Mouse (Mus musculus): ENCODE measurements at regions not wholly inside any gene's neighbourhood (a gene's known extent, or its start where the extent isn't known, plus 50 kb on each side); places are given as distances from the start of the nearest gene placed in this dataset.

GRCm38 (mm10) chr12:25265560-25266525 is 168.9 kb upstream of the Id2 start:
- peak; percentile 39 for DNase-seq (ENCODE audit: low read depth, low spot score)

GRCm38 (mm10) chr12:25265066-25265465 is 168.1 kb upstream of the Id2 start:
- no peak for DNase-seq (ENCODE audit: low read depth, low spot score)

DNA sequence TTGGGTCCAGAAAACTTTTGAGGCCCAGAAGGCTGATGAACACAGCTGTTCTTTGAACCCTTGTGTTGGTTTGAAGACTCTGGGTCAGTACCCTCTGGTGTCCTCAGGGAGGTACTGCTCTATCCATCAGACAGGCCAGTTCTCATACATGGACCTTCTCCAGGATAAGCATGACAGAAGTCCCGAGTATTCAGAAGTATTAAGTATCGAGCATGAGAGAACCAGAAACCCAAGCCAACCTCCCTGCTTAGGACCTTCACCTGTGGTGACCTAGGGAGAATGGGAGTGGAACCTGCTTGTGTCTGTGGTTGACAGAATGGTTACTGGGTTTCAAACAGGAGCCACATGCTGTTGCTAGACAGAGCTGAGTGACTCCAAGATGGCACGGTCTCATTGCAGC is 167.5 kb upstream of the Id2 start:
- DNase-seq (ENCODE audit: low read depth, low spot score) = no peak

DNA sequence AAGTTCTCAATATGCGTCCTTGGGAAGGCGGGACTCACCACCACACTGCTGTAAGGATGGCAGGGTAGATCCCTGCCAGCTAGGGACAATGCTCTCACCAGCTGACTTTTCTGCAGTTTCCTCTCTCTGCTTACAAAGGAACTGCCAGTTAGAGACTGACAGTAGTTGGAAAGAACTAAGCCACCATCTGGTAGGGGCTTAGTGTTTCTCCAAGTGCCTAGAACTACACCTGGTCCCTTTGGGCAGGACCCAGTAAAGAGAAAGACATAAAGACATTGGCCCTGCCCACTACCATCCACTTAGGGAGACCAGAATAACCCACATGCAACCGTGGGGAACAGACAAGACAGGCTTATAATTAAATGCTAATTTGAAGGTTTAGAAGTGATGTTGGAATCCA is 165.5 kb upstream of the Id2 start:
- no peak for DNase-seq (ENCODE audit: low read depth, low spot score)

DNA sequence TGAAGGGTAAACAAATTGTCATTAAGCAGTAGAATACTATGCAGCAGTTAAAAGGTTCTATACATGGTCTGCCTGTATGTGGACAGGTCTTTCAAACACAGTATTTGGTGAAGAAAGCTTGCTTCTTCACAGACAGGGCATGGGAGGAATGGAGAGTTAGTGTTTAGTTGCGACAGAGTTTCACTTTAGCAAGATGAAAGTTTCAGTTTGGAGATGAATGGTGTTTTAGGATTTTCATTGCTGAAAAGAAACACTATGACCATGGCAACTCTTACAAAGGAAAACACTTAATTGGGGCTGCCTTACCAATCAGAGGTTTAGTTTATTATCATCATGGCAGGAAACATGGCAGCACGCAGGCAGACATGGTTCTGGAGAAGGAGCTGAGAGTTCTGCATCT is 162.2 kb upstream of the Id2 start:
- DNase-seq (ENCODE audit: low read depth, low spot score) = no peak

GRCm38 (mm10) chr12:25256268-25256667 is 159.3 kb upstream of the Id2 start:
- DNase-seq (ENCODE audit: low read depth, low spot score) = no peak

DNA sequence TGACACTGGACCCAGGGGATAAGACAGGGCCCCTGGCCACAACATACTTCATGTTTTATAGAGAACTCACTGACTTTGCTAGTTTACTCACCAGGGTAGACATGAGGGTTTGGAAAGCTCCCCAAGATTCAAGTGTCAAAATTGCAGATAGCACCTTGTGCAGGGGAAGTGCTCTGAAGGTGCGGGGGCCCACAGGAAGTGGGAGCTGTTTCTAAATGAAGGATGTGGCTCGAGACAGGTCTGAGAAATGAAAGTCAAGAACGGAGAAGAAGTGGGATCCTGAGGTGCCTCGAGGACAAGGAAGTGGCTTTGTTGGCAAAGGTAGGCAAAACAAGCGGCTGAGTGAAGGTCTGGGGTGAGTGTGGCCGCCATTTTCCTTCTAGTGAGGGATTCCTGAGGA is 157.8 kb upstream of the Id2 start:
- DNase-seq (ENCODE audit: low read depth, low spot score) = no peak

- no peak for DNase-seq (ENCODE audit: low read depth, low spot score)
These were observed 156.0 kb upstream of the Id2 start for GRCm38 (mm10) chr12:25252776-25253510.

GRCm38 (mm10) chr12:25251411-25252171 is 154.7 kb upstream of the Id2 start:
- DNase-seq (ENCODE audit: low read depth, low spot score) = no peak

GRCm38 (mm10) chr12:25250881-25251280 is 153.9 kb upstream of the Id2 start:
- no peak for DNase-seq (ENCODE audit: low read depth, low spot score)

DNA sequence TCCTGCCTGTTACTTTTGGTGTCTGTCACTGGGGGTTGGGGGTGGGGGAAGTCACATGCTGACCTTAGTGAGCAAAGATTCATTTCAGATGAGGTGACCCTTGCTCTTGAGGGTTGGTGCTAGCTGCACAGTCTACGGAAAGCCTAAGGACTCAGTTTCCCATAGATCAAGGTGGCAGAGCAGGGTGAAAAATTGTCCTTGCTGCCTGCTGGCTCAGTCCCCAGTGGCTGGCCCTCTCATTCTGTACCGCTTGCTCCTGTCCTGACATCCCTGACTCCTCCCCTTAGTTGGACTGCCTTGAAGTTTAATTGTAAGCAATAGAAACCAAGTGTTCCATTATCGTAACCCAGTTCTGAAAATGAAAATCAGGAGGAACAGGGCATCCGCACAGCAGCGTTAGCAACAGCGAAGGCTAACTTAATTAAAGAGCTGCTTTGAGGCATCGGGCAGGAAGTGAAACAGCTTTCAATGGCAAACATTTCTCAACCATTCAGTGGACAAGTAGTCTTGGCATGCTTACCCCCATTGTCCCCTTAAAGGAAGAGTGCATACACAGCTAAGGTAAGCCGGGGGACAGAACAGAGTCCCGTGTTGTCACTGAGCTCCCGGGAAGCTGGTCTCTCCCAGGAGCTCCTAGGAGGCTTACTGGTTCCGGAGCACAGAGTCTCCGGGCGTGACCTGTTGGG is 151.9 kb upstream of the Id2 start:
- DNase-seq (ENCODE audit: low read depth, low spot score) = no peak

DNA sequence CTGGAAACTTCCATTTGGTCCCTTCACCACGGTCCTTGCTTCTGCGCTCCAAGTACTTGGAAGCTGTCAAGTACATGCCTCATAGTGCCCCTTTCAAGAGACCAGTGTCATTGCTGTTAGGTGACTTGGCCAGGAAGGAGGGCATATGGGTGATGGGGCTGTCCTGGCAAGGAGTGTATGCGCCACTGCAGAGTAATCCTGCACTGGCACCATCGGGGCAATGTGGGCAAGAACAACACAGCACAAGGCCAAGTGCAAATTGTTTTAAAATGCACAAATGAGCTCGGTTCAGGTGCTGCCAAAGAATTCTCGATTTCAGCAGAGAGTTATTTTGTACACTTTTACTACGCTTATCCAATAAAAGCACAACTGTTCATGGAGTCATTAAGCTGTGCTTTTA is 149.6 kb upstream of the Id2 start:
- DNase-seq (ENCODE audit: low read depth, low spot score) = no peak

- DNase-seq (ENCODE audit: low read depth, low spot score) = no peak
These were observed 148.7 kb upstream of the Id2 start for GRCm38 (mm10) chr12:25245661-25246060.

- no peak for DNase-seq (ENCODE audit: low read depth, low spot score)
These were observed 148.3 kb upstream of the Id2 start for GRCm38 (mm10) chr12:25245251-25245650.

GRCm38 (mm10) chr12:25244666-25245065 is 147.7 kb upstream of the Id2 start:
- no peak for DNase-seq (ENCODE audit: low read depth, low spot score)

DNA sequence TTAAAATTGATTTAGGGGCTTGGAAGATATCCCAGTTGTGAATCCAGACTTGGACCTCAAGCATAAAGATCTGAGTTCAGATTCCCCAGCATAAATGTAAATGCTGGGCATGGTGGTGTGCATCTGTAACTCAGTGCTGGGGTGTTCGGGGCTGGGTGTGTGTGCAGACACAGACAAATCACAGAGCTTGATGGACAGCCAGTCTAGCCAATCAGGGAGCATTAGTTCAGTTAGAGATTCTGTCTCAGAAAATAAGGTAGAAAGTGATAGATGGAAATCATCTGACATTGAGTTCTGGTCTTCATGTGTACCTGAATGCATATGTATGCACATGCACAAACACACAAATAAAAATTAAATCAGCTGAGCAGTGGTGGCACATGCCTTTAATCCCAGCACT is 147.0 kb upstream of the Id2 start:
- no peak for DNase-seq (ENCODE audit: low read depth, low spot score)

DNA sequence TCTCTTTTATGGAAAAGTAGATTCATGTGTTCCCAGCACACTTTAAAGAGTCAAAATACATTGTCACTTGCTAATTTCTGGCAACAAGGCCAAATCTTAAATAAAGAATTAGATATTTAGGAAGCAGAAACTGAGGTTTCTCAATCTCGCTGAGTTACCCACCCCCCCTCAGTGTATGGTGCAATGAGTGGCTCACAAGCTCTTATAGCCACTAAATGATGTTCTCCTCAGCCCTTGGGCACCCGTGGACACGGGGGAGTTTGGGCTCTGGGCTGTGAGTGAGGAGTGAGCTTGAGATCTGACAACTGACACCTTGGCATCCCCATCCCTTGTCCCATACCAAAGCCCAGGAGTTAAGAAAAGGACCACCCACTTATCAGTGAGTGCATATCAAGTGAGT is 145.4 kb upstream of the Id2 start:
- DNase-seq (ENCODE audit: low read depth, low spot score) = no peak

DNA sequence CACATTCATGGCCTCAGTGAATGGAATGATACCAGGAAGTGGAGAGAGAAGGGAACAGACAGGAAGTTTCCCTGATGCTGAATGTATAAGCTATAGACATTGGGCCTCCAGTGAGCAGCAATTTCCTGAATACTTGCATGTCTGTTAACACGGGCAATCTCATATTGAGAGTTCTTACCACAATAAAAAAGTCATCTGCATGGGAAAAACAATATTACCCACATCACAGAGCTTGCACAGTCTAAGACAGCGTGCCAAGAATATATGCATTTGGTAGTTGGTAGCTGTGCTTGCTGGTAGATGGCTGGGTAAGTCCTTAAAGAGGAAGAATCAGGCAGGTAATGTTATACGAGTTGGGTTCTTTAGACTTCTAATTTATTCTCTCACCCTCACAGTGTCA is 144.7 kb upstream of the Id2 start:
- DNase-seq (ENCODE audit: low read depth, low spot score) = no peak

GRCm38 (mm10) chr12:25240796-25241195 is 143.9 kb upstream of the Id2 start:
- DNase-seq (ENCODE audit: low read depth, low spot score) = no peak

- no peak for DNase-seq (ENCODE audit: low read depth, low spot score)
These were observed 143.2 kb upstream of the Id2 start for GRCm38 (mm10) chr12:25240142-25240541.

- DNase-seq (ENCODE audit: low read depth, low spot score) = no peak
These were observed 138.1 kb upstream of the Id2 start for GRCm38 (mm10) chr12:25235071-25235470.

DNA sequence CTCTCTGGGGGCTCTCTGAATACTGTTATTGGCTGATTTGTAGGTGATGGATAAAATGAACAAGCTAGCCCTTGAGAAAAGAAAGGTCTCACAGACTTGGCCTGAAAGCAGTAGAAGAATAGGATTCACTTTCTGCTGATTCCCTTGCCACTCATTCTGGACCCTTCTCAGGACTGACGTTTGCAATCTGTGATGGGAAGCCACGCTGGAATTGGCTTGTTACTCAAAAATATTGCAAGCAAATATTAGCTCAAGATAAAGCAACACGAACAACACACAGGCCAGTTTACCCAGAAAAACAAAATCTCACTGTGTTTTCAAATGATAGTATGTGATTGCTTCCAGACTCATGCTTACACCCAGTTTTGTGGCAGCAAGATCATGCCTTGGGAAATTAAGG is 137.7 kb upstream of the Id2 start:
- no peak for DNase-seq (ENCODE audit: low read depth, low spot score)

Measured in ES-CJ7 (cell line).